Mouse (Mus musculus): ENCODE results near the gene Pak1. TPM values are rescaled to one million over a fixed set of nuclear protein-coding genes. Genes with fewer than 3 reads are reported as not detected.

Gene Pak1
- polyA plus RNA-seq, 1 experiment from 2014 or later: 171 TPM

DNA sequence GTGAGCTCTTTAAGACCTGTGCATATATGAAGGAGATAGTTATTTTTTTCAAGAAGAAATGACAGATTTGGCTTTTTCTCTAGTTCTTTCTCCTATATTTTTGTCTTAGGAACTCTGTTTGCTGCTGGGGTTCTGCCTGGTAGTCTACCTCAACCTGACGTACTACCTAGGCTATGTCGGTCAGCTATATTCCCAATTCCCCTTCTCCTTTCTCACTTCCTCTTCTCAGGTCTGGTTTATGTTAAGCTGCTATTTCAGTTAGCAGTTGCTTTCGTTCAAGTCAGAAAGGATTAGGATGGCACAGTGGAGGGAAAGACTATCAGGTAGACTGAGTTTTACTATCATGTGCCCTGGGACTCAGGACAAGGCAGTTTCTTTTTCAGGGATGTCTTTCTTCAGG is 75.2 kb downstream of the Pak1 start:
- no peaks in the 10 kb centered on the region for H3K4me1 ChIP-seq (ENCODE audit: control insufficient read depth, insufficient read depth, low read length)
- H3K9ac ChIP-seq (replicated peaks; ENCODE audit: low read length): no peak overlapping the region
- no peak for ATAC-seq (ENCODE audit: low FRiP score, low TSS enrichment)
- no peaks in the 10 kb centered on the region for H3K27me3 ChIP-seq (ENCODE audit: control insufficient read depth, insufficient read depth, low read length)
- 94% methylated on average over 3 of the region's 3 CpGs for WGBS
- H3K9me3 ChIP-seq (ENCODE audit: control insufficient read depth, low read length): no peaks in the 10 kb centered on the region
- no peak overlapping the region for H3K4me2 ChIP-seq (ENCODE audit: low read length)
- H3K27ac ChIP-seq (replicated peaks; ENCODE audit: low read depth, low read length): no peak overlapping the region
- no peak for DNase-seq
- peaks cover 16% of the 10 kb centered on the region for H3K36me3 ChIP-seq (ENCODE audit: control insufficient read depth, insufficient read depth, low read length)
- no peak overlapping the region for H3K4me3 ChIP-seq (replicated peaks; ENCODE audit: low read depth, low read length)

DNA sequence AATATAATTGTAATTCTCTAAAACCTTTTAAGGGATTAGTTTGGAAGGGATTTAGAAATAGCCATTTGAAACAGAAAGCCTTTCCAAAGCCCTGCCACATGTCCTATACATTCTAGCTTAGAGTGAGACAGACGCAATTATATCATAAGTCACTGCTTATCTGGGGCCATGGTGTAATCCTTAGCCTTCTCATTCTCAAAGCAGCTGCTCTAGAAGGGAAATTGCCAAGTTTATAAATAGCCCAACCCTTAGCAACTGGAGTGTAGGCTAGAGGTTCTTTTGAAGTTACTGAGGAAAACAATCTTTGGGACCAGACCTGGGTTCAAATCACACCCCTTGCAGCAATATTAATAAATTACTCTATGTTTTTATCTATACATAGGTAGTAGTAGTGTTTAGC is 76.2 kb downstream of the Pak1 start:
- ATAC-seq (ENCODE audit: low FRiP score, low TSS enrichment) (no peak), DNase-seq (no peak)
- H3K4me2 ChIP-seq (ENCODE audit: low read length): no peak overlapping the region
- H3K27me3 ChIP-seq (ENCODE audit: control insufficient read depth, insufficient read depth, low read length): no peaks in the 10 kb centered on the region
- H3K4me1 ChIP-seq (ENCODE audit: control insufficient read depth, insufficient read depth, low read length): no peaks in the 10 kb centered on the region
- 81% methylated on average over 1 of the region's 1 CpGs for WGBS
- no peak overlapping the region for H3K4me3 ChIP-seq (replicated peaks; ENCODE audit: low read depth, low read length)
- no peaks in the 10 kb centered on the region for H3K9me3 ChIP-seq (ENCODE audit: control insufficient read depth, low read length)
- peaks cover 16% of the 10 kb centered on the region for H3K36me3 ChIP-seq (ENCODE audit: control insufficient read depth, insufficient read depth, low read length)
- H3K9ac ChIP-seq (replicated peaks; ENCODE audit: low read length): no peak overlapping the region
- no peak overlapping the region for H3K27ac ChIP-seq (replicated peaks; ENCODE audit: low read depth, low read length)

DNA sequence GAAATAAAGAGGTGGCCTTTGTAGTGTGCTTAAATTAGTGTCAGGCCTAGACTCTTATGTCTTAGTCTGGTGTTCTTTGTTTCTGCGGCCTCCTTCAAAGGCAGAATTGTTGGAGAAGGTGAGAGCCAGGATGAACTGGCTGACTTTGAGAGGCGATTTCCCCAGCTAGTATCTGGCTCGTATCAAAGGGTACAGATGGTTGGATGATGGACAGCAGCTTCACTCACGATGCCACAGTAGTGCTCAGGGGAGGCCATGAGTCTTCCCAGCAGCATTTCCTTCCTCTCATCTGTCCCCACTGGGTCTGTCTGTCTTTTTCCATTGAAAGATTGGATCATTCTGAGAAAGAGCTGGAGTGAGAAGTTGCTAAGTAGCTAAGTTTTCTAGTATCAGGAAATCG is 79.5 kb downstream of the Pak1 start:
- Histone ChIP-seq H3K4me2 (ENCODE audit: low read length) (no peak overlapping the region), H3K9me3 (ENCODE audit: control insufficient read depth, low read length) (no peaks in the 10 kb centered on the region), H3K9ac (replicated peaks; ENCODE audit: low read length) (no peak overlapping the region), H3K27me3 (ENCODE audit: control insufficient read depth, insufficient read depth, low read length) (no peaks in the 10 kb centered on the region), H3K4me1 (ENCODE audit: control insufficient read depth, insufficient read depth, low read length) (no peaks in the 10 kb centered on the region), H3K4me3 (replicated peaks; ENCODE audit: low read depth, low read length) (no peak overlapping the region), H3K36me3 (ENCODE audit: control insufficient read depth, insufficient read depth, low read length) (peaks cover 13% of the 10 kb centered on the region), H3K27ac (replicated peaks; ENCODE audit: low read depth, low read length) (no peak overlapping the region)
- 81% methylated on average over 5 of the region's 5 CpGs for WGBS
- no peak for DNase-seq
- ATAC-seq (ENCODE audit: low FRiP score, low TSS enrichment): no peak

DNA sequence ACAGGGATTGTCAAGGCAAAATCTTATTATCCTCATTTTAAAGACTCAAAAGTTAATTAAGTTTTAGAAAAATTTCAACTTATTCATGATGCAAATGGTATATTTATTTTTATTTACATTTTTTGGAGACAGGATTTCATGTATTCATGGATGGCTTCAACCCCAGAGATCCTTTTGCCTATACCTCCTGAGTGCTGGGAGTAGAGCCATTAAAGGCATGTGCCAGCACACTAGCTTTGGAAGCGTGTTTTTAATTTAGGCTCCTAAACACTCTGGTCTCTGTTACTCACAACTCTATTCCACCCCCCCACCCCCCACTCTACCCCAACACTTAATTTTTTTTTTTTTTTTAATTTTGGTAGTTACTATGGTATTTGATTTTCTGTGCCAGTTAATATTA is 80.4 kb downstream of the Pak1 start:
- WGBS: 93% methylated on average over 1 of the region's 1 CpGs
- no peak for DNase-seq

DNA sequence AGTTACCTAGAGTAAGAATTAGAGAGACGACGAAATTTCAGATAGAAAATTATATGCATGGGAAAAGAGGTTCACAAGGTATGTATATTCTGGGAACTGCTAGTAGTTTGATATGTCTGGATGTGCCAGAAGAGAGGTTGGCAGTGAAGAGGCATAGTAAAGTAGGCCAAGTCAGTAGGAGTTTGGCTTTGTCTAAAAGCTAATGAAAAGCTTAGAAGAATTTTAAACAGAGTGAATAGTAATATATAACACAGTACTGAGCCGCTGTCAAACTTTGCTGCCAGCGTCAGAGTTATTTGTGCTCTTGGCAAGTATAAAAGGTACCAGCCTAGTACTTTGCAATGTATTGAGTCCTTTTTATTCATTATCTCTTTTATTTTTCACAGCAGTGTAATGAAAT is 84.1 kb downstream of the Pak1 start:
- H3K27ac ChIP-seq (replicated peaks; ENCODE audit: low read depth, low read length): no peak overlapping the region
- H3K9me3 ChIP-seq (ENCODE audit: control insufficient read depth, low read length): no peaks in the 10 kb centered on the region
- 92% methylated on average over 4 of the region's 4 CpGs for WGBS
- ATAC-seq (ENCODE audit: low FRiP score, low TSS enrichment): no peak
- no peak for DNase-seq
- no peak overlapping the region for H3K9ac ChIP-seq (replicated peaks; ENCODE audit: low read length)
- H3K4me2 ChIP-seq (ENCODE audit: low read length): no peak overlapping the region
- no peaks in the 10 kb centered on the region for H3K4me1 ChIP-seq (ENCODE audit: control insufficient read depth, insufficient read depth, low read length)
- H3K4me3 ChIP-seq (replicated peaks; ENCODE audit: low read depth, low read length): no peak overlapping the region
- no peaks in the 10 kb centered on the region for H3K27me3 ChIP-seq (ENCODE audit: control insufficient read depth, insufficient read depth, low read length)
- peaks cover 8% of the 10 kb centered on the region; the same call in 1 of the 2 replicates for H3K36me3 ChIP-seq (ENCODE audit: control insufficient read depth, insufficient read depth, low read length)

More for the DNA sequence above, 80.4 kb downstream of the Pak1 start:
- no peak for ATAC-seq (ENCODE audit: low FRiP score, low TSS enrichment)
- Histone ChIP-seq H3K4me3 (replicated peaks; ENCODE audit: low read depth, low read length) (no peak overlapping the region), H3K27me3 (ENCODE audit: control insufficient read depth, insufficient read depth, low read length) (no peaks in the 10 kb centered on the region), H3K27ac (replicated peaks; ENCODE audit: low read depth, low read length) (no peak overlapping the region), H3K4me1 (ENCODE audit: control insufficient read depth, insufficient read depth, low read length) (no peaks in the 10 kb centered on the region), H3K9me3 (ENCODE audit: control insufficient read depth, low read length) (no peaks in the 10 kb centered on the region), H3K4me2 (ENCODE audit: low read length) (no peak overlapping the region), H3K9ac (replicated peaks; ENCODE audit: low read length) (no peak overlapping the region), H3K36me3 (ENCODE audit: control insufficient read depth, insufficient read depth, low read length) (peaks cover 18% of the 10 kb centered on the region)

DNA sequence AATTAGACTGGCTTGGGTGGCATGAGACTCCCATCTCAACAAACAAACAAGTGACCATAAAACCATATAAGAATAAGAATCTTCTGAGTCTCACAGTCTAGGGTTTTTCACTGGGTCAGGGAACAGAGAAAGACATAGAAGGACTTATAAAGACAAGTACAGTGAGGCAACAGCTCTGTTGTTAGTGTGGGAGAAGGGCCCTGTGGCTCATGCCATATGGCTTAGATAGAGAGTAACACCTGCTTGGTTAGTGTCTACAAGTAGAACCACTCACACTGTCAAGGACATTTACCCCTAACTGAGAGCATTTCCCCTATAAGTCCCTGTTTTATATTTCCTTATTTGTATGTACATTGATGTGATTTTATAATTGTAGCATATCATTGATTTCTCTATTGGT is 85.0 kb downstream of the Pak1 start:
- Histone ChIP-seq H3K4me3 (replicated peaks; ENCODE audit: low read depth, low read length) (no peak overlapping the region), H3K36me3 (ENCODE audit: control insufficient read depth, insufficient read depth, low read length) (peaks cover 10% of the 10 kb centered on the region; the same call in 1 of the 2 replicates), H3K4me2 (ENCODE audit: low read length) (no peak overlapping the region), H3K4me1 (ENCODE audit: control insufficient read depth, insufficient read depth, low read length) (no peaks in the 10 kb centered on the region), H3K27ac (replicated peaks; ENCODE audit: low read depth, low read length) (no peak overlapping the region), H3K9ac (replicated peaks; ENCODE audit: low read length) (no peak overlapping the region), H3K9me3 (ENCODE audit: control insufficient read depth, low read length) (no peaks in the 10 kb centered on the region), H3K27me3 (ENCODE audit: control insufficient read depth, insufficient read depth, low read length) (no peaks in the 10 kb centered on the region)
- DNase-seq: no peak
- no peak for ATAC-seq (ENCODE audit: low FRiP score, low TSS enrichment)

DNA sequence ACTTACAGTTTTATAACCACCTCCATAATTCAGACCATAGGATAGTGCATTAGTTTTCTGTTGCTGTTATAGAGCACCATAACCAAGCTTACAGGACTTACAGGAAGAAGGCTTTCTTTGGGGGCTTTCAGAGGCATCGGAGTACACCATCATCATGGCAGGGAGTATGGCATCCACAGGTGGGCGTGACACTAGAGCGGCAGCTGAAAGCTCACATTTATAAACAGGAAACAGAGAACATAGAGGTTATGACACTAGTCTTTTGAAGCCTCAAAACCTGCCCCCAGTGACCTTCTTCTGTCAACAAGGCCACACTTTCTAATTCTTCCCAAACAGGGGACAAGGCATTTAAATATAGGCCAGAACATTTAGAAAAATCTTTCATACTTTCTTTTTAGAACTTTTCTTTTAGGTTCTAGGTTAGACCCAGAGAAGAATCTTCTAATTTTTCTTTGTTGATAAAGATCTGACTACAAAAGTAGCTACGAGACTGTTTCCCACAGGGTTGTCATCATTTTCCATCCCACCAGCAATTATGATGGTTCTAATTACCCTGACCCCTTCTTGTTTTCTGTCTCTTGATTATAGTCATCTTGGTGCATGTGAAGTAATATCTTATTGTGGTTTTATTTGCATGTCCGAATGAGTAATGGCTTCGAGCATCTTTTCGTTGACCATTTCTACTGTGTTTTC is 89.7 kb downstream of the Pak1 start:
- Histone ChIP-seq H3K4me2 (ENCODE audit: low read length) (no peak overlapping the region), H3K36me3 (ENCODE audit: control insufficient read depth, insufficient read depth, low read length) (peaks cover 10% of the 10 kb centered on the region; the same call in 1 of the 2 replicates), H3K27me3 (ENCODE audit: control insufficient read depth, insufficient read depth, low read length) (no peaks in the 10 kb centered on the region), H3K9me3 (ENCODE audit: control insufficient read depth, low read length) (no peaks in the 10 kb centered on the region), H3K9ac (replicated peaks; ENCODE audit: low read length) (no peak overlapping the region), H3K4me1 (ENCODE audit: control insufficient read depth, insufficient read depth, low read length) (no peaks in the 10 kb centered on the region), H3K4me3 (replicated peaks; ENCODE audit: low read depth, low read length) (no peak overlapping the region), H3K27ac (replicated peaks; ENCODE audit: low read depth, low read length) (no peak overlapping the region)
- DNase-seq (no peak), ATAC-seq (ENCODE audit: low FRiP score, low TSS enrichment) (no peak)
- WGBS: 94% methylated on average over 7 of the region's 7 CpGs

DNA sequence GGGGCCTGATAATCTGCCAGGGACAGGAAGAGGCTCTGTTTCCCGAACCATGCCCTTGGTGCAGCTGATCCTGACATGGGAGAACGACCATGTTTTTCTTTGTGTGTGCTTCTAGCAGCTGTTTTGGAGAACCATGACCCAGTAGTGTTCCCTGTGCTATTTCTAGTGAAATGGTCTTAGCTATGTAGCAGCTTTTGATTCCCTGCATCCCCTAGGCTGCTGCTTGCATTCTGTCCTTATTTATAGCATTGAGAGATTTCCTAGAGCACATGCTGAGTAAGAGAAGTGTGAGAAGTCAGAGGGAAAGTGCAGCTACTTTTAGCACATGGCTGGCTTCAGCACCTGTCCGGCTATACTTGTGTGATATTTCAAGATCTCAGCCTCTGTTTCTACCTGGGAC is 123.3 kb downstream of the Pak1 start:
- H3K36me3 ChIP-seq (ENCODE audit: control insufficient read depth, insufficient read depth, low read length): peaks cover 59% of the 10 kb centered on the region
- DNase-seq (no peak), ATAC-seq (ENCODE audit: low FRiP score, low TSS enrichment) (no peak)
- H3K4me3 ChIP-seq (replicated peaks; ENCODE audit: low read depth, low read length): no peak overlapping the region
- H3K4me1 ChIP-seq (ENCODE audit: control insufficient read depth, insufficient read depth, low read length): no peaks in the 10 kb centered on the region
- no peak overlapping the region for H3K27ac ChIP-seq (replicated peaks; ENCODE audit: low read depth, low read length)
- WGBS: 82% methylated on average over 3 of the region's 3 CpGs
- H3K9ac ChIP-seq (replicated peaks; ENCODE audit: low read length): no peak overlapping the region
- H3K4me2 ChIP-seq (ENCODE audit: low read length): no peak overlapping the region
- H3K9me3 ChIP-seq (ENCODE audit: control insufficient read depth, low read length): no peaks in the 10 kb centered on the region
- no peaks in the 10 kb centered on the region for H3K27me3 ChIP-seq (ENCODE audit: control insufficient read depth, insufficient read depth, low read length)

DNA sequence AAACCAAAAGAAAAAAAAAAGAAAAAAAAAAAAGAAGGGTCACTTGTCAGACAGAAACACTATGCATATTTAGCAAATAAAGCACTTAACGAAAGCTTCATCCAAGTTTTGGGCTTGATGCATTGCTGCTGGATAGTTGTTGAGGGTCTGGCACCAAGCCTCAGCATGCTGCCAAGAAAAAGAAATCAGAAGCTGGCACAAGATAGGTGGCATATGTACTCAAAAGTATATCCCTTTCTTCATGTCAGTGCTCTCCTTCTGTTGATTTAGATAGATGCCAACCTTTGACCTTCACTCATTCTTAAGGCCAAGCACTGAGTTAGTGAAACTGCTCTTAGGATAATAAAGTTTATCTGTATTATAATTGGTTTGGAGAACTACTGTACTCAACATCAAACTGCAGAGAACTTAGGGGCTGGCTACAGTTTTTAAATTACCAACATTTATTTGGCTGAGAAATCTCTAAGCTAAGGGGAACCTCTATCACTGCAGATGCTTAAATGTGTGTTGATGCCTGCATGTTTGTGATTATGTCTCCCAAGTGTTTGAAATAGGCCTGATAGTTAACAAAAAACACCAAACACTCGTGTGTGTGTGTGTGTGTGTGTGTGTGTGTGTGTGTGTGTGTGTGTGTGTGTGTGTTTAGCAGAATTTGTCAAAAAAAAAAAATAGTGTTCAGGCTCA is 126.6 kb downstream of the Pak1 start:
- Histone ChIP-seq H3K4me3 (replicated peaks; ENCODE audit: low read depth, low read length) (no peak overlapping the region), H3K9me3 (ENCODE audit: control insufficient read depth, low read length) (no peaks in the 10 kb centered on the region), H3K36me3 (ENCODE audit: control insufficient read depth, insufficient read depth, low read length) (peaks cover 32% of the 10 kb centered on the region), H3K27ac (replicated peaks; ENCODE audit: low read depth, low read length) (no peak overlapping the region), H3K4me2 (ENCODE audit: low read length) (no peak overlapping the region), H3K4me1 (ENCODE audit: control insufficient read depth, insufficient read depth, low read length) (no peaks in the 10 kb centered on the region), H3K27me3 (ENCODE audit: control insufficient read depth, insufficient read depth, low read length) (no peaks in the 10 kb centered on the region), H3K9ac (replicated peaks; ENCODE audit: low read length) (no peak overlapping the region)
- no peak for ATAC-seq (ENCODE audit: low FRiP score, low TSS enrichment)
- DNase-seq: no peak
- WGBS: 83% methylated on average over 2 of the region's 2 CpGs
